Mouse (Mus musculus) embryonic facial prominence, embryonic 13.5 days (tissue): Measurements from ENCODE around the gene Cdk14. TPM values are rescaled to one million over a fixed set of nuclear protein-coding genes. Genes with fewer than 3 reads are reported as not detected.

Experiments used
- ATAC-seq: fragments of 200-750 bp; cut with Nextera tagmentation; 2 replicates; pipeline ENCODE4 v1.8.0; 2017; ENCODE audit warnings: low read depth; ENCODE audit not compliant: insufficient number of reproducible peaks, insufficient read depth, low FRiP score, low TSS enrichment
- H3K27ac ChIP-seq: fragments of 300-500 bp; sonication (generic); 2 replicates; pipeline ENCODE4 v1.5.1; 2015; ENCODE audit warnings: moderate library complexity, mild to moderate bottlenecking, inconsistent platforms
- H3K27me3 ChIP-seq: fragments of 300-500 bp; sonication (generic); 2 replicates; pipeline ENCODE4 v1.6.1; 2015; ENCODE audit warnings: mild to moderate bottlenecking, inconsistent platforms
- H3K36me3 ChIP-seq: fragments of 300-500 bp; sonication (generic); 2 replicates; pipeline ENCODE4 v1.6.1; 2015; ENCODE audit warnings: mild to moderate bottlenecking, inconsistent platforms
- H3K4me1 ChIP-seq: fragments of 300-500 bp; sonication (generic); 2 replicates; pipeline ENCODE4 v1.6.1; 2015; ENCODE audit warnings: inconsistent platforms
- H3K4me2 ChIP-seq: fragments of 300-500 bp; sonication (generic); 2 replicates; pipeline ENCODE4 v1.6.1; 2015; ENCODE audit warnings: moderate library complexity, mild to moderate bottlenecking, inconsistent platforms
- H3K4me3 ChIP-seq: fragments of 300-500 bp; sonication (generic); 2 replicates; pipeline ENCODE4 v1.5.1; 2015; ENCODE audit warnings: mild to moderate bottlenecking, inconsistent platforms
- H3K9ac ChIP-seq: fragments of 300-500 bp; sonication (generic); 2 replicates; pipeline ENCODE4 v1.6.1; 2015; ENCODE audit warnings: mild to moderate bottlenecking, inconsistent platforms
- H3K9me3 ChIP-seq: fragments of 300-500 bp; sonication (generic); 2 replicates; pipeline ENCODE4 v1.6.1; 2016; ENCODE audit warnings: inconsistent platforms
- WGBS: fragments of 180-500 bp; shearing (Covaris S2); methylation state at CpG from one replicate; pipeline ENCODE4 v1.1.7; 2015; ENCODE audit warnings: mixed read lengths; 5-methylcytosine and 5-hydroxymethylcytosine counted together
- polyA plus RNA-seq: library from polyadenylated mRNA; unstranded; fragments of >200 nt; fragmentation: Nextera tagmentation; extraction: Ambion mirVana; gene quantifications from 2 replicates; pipeline ENCODE4 v1.2.1, GENCODE M21; 2015

Cdk14 gene
- polyA plus RNA-seq, 1 experiment from 2014 or later: 24.5 TPM

- H3K9ac ChIP-seq: no peak overlapping the region
- H3K4me1 ChIP-seq: peaks cover 8% of the 10 kb centered on the region; the same call in 1 of the 2 replicates
- no peak overlapping the region for H3K4me3 ChIP-seq
- H3K27me3 ChIP-seq: no peaks in the 10 kb centered on the region
- no peak for ATAC-seq
- H3K9me3 ChIP-seq: no peaks in the 10 kb centered on the region
- 24% methylated on average over 1 of the region's 1 CpGs for WGBS
- H3K27ac ChIP-seq: no peak overlapping the region
- no peaks in the 10 kb centered on the region for H3K36me3 ChIP-seq
- no peak overlapping the region for H3K4me2 ChIP-seq
Measured at GRCm38 (mm10) chr5:5175090-5175489, 245.0 kb downstream of the Cdk14 start.

DNA sequence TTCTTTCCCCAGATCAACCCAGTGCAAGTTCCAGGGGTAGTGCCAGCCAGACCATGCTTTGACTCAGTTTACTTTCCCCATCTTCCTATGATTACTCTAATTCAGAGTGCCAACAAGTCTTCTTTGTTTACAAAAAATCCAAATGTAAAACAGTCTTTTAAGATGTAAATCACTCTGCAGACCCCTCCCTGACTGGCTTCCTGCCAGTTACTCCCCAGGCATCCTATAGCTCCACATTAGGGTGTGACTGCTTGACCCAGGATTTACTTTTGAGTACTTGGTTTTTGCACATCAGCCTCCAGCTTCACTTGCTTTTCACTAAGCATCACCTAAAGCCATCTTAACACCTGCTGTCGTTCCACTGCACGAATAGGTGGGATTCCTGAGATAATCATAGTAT is 254.0 kb downstream of the Cdk14 start:
- Histone ChIP-seq H3K4me2 (no peak overlapping the region), H3K9me3 (no peaks in the 10 kb centered on the region), H3K9ac (no peak overlapping the region), H3K36me3 (no peaks in the 10 kb centered on the region), H3K4me1 (no peaks in the 10 kb centered on the region), H3K27ac (no peak overlapping the region), H3K27me3 (no peaks in the 10 kb centered on the region), H3K4me3 (no peak overlapping the region)
- WGBS: 28% methylated on average over 2 of the region's 2 CpGs
- no peak for ATAC-seq

DNA sequence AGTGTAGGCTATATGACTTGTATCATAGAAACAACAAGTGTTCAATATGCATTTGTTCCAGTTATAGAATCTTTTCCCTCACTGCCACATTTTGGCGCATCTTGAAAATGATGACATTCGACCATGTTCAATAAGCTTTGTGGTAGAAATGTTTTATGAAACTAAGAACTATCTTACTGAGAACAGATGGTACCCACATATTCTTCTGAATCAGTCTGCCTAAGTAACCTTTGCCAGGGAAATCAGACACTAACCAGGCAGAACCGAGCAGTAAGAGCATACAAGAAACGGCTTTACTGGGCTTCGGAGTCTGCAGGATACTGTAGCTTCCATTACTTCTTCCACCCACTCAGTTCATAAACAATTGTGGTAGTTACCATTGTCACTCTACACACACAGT is 255.8 kb downstream of the Cdk14 start:
- no peaks in the 10 kb centered on the region for H3K36me3 ChIP-seq
- 79% methylated on average over 5 of the region's 5 CpGs for WGBS
- ATAC-seq: no peak
- H3K4me2 ChIP-seq: no peak overlapping the region
- no peaks in the 10 kb centered on the region for H3K4me1 ChIP-seq
- no peak overlapping the region for H3K9ac ChIP-seq
- H3K27me3 ChIP-seq: no peaks in the 10 kb centered on the region
- no peaks in the 10 kb centered on the region for H3K9me3 ChIP-seq
- H3K27ac ChIP-seq: no peak overlapping the region
- H3K4me3 ChIP-seq: no peak overlapping the region

DNA sequence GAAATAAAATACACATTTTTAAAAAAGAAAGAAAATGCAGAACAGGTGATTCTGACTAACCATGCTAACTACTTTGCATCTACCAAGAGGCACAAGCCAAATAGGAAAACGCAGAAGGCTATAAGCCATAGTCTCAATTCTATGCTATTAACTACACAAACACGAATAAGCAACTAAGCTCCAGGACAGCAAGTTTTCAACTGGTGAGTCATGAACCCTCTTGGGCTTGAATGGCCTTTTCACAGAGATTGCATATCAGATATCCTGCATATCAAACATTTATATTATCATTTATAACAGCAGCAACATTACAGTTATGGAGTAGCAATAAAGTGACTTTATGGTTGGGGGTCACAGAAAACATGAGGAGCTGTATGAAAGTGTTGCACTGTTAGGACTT is 256.3 kb downstream of the Cdk14 start:
- no peak for ATAC-seq
- no peak overlapping the region for H3K27ac ChIP-seq

DNA sequence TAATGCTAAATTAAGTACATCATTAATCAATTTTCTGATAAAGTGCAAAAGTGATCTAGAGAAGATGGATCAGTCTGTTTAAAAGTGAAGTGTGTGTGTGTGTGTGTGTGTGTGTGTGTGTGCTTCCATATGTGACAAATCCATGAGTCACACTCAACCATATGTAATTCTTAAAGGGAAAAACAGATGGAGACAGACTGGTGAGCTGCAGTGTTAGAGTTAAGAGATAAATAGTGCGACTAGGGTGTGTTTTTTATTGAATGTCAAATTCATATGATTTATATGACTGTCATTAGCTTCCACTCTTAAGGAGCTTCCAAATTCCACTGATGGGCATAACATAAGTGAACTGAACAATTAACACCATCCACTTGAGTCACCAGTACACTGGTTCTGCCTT is 260.6 kb downstream of the Cdk14 start:
- no peaks in the 10 kb centered on the region for H3K4me1 ChIP-seq
- H3K4me2 ChIP-seq: no peak overlapping the region
- H3K27me3 ChIP-seq: no peaks in the 10 kb centered on the region
- no peaks in the 10 kb centered on the region for H3K36me3 ChIP-seq
- ATAC-seq: no peak
- no peaks in the 10 kb centered on the region for H3K9me3 ChIP-seq
- H3K4me3 ChIP-seq: no peak overlapping the region
- H3K27ac ChIP-seq: no peak overlapping the region
- 66% methylated on average over 1 of the region's 1 CpGs for WGBS
- no peak overlapping the region for H3K9ac ChIP-seq

More for the DNA sequence above, 256.3 kb downstream of the Cdk14 start:
- Histone ChIP-seq H3K4me3 (no peak overlapping the region), H3K36me3 (no peaks in the 10 kb centered on the region), H3K4me2 (no peak overlapping the region), H3K9me3 (no peaks in the 10 kb centered on the region), H3K27me3 (no peaks in the 10 kb centered on the region), H3K9ac (no peak overlapping the region), H3K4me1 (no peaks in the 10 kb centered on the region)
- 81% methylated on average over 2 of the region's 2 CpGs for WGBS

- H3K4me2 ChIP-seq: no peak overlapping the region
- no peak overlapping the region for H3K4me3 ChIP-seq
- H3K36me3 ChIP-seq: no peaks in the 10 kb centered on the region
- no peaks in the 10 kb centered on the region for H3K27me3 ChIP-seq
- no peak overlapping the region for H3K9ac ChIP-seq
- ATAC-seq: no peak
- WGBS: 82% methylated on average over 5 of the region's 5 CpGs
- no peaks in the 10 kb centered on the region for H3K4me1 ChIP-seq
- H3K27ac ChIP-seq: no peak overlapping the region
- H3K9me3 ChIP-seq: no peaks in the 10 kb centered on the region
Measured at GRCm38 (mm10) chr5:5139855-5140254, 280.3 kb downstream of the Cdk14 start.

DNA sequence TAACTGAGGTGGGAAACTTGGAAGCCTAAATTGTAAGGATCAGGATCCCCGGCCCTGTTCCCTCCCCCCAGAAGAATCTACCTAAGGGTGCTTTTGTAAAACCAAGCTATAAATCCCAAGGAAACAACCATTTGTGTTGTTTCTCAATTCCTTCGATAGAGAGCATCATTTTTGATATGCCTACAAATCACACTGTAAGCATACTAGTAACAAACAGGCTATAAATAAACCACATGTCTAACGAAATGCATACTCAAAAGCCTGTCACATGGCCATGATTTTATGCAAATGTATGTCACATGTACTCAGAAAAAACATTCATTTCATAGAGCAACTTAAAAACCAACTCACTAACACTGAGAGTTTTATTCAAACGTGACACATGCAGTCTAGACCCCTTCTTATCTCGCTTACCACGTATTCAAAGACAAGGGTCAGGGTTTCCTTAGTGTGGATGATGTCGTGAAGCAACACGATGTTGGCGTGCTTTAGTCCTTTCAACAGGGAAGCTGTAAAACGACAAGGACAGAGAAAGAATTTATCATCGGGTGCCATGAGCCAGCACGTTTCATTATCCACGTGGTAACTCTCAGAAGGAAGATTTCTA is 285.1 kb downstream of the Cdk14 start:
- Histone ChIP-seq H3K4me3 (no peak overlapping the region), H3K4me2 (no peak overlapping the region), H3K27ac (no peak overlapping the region), H3K9me3 (no peaks in the 10 kb centered on the region), H3K9ac (no peak overlapping the region), H3K27me3 (no peaks in the 10 kb centered on the region), H3K36me3 (no peaks in the 10 kb centered on the region), H3K4me1 (no peaks in the 10 kb centered on the region)
- no peak for ATAC-seq
- 86% methylated on average over 13 of the region's 13 CpGs for WGBS

DNA sequence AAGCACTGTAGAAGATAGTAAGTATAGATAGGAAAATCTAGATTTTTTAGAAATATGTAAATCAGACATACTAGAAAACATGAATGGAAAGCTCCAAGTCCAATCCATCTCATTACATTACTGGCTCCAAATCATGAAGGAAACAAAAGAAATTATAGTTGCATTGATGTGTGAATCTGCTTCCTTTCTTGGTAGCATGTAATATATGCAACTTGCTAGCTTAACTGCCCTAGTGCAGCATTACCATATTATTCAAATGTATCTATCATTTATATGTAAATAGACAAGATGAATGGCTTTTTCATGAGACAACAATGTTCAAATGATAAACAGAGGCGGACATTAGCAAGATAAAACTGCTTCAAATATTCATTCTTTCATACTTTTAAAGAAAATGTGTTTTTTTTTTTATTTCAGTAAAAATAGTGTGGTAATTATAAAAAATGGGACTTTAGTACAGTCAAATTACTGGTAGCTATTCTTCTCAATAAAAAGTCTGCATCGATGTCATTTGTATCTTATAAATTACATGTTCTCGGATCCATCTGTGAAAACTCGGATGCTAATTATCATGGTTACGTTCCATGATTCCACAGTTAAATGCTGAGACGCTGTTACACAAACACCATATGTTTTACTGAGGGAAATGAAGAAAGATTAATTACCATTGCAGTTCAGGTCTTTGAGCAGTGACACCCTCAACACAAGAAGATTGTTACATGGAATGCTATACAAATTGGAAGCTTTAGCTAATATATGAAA is 285.8 kb downstream of the Cdk14 start:
- H3K4me2 ChIP-seq: no peak overlapping the region
- H3K9me3 ChIP-seq: no peaks in the 10 kb centered on the region
- no peak for ATAC-seq
- H3K9ac ChIP-seq: no peak overlapping the region
- 81% methylated on average over 6 of the region's 6 CpGs for WGBS
- H3K4me3 ChIP-seq: no peak overlapping the region
- no peaks in the 10 kb centered on the region for H3K4me1 ChIP-seq
- no peak overlapping the region for H3K27ac ChIP-seq
- H3K27me3 ChIP-seq: no peaks in the 10 kb centered on the region
- H3K36me3 ChIP-seq: no peaks in the 10 kb centered on the region

DNA sequence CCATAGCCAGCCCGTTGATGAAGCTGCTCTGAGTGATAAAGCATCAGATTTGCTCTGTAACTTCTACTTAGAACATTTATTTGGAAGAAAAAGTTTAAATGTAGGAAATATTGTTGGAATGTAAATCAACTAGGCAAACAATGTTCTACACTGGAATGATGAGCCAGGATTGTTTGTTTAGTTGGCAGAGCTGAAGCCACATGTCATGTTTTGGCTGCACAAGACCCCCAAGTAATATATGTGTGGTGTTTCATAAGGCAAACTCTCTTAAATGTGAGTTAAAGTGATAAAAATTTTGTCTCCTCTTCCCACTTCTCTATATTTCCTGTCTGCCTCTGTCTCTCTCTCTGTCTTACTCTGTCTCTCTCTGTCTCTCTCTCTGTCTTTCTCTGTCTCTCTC is 291.3 kb downstream of the Cdk14 start:
- no peaks in the 10 kb centered on the region for H3K36me3 ChIP-seq
- no peak overlapping the region for H3K4me2 ChIP-seq
- 84% methylated on average over 1 of the region's 1 CpGs for WGBS
- no peak overlapping the region for H3K9ac ChIP-seq
- no peaks in the 10 kb centered on the region for H3K4me1 ChIP-seq
- H3K27ac ChIP-seq: no peak overlapping the region
- no peaks in the 10 kb centered on the region for H3K9me3 ChIP-seq
- H3K27me3 ChIP-seq: no peaks in the 10 kb centered on the region
- no peak for ATAC-seq
- no peak overlapping the region for H3K4me3 ChIP-seq

DNA sequence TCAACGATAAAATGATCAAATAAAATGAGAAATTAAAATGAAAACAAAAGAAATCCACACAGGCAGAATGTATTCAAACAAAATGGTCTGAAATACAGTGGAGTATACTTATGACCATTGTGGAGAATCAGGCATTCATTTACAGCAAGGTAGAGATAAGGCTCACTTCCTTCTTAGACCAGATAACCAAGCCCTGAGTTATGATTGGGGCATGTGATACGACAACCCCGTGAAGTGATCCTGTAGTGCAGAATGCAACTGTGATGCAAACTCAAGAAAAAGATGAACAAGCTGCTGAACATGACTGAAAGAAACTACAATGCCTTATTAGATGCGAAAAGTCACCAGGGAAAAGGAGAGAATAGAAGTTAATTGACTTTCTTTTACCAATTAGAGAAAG is 295.5 kb downstream of the Cdk14 start:
- no peaks in the 10 kb centered on the region for H3K27me3 ChIP-seq
- H3K4me1 ChIP-seq: no peaks in the 10 kb centered on the region
- no peak overlapping the region for H3K27ac ChIP-seq
- no peak overlapping the region for H3K4me3 ChIP-seq
- no peak overlapping the region for H3K9ac ChIP-seq
- H3K36me3 ChIP-seq: no peaks in the 10 kb centered on the region
- H3K4me2 ChIP-seq: no peak overlapping the region
- no peaks in the 10 kb centered on the region for H3K9me3 ChIP-seq
- 87% methylated on average over 4 of the region's 4 CpGs for WGBS
- no peak for ATAC-seq

GRCm38 (mm10) chr5:5116775-5117522 is 303.2 kb downstream of the Cdk14 start:
- H3K4me3 ChIP-seq: no peak overlapping the region
- no peaks in the 10 kb centered on the region for H3K9me3 ChIP-seq
- WGBS: 88% methylated on average over 5 of the region's 5 CpGs
- H3K27ac ChIP-seq: no peak overlapping the region
- ATAC-seq: no peak
- H3K4me2 ChIP-seq: no peak overlapping the region
- H3K36me3 ChIP-seq: no peaks in the 10 kb centered on the region
- H3K9ac ChIP-seq: no peak overlapping the region
- peaks cover 15% of the 10 kb centered on the region for H3K4me1 ChIP-seq
- no peaks in the 10 kb centered on the region for H3K27me3 ChIP-seq

GRCm38 (mm10) chr5:5115546-5115945 is 304.6 kb downstream of the Cdk14 start:
- Histone ChIP-seq H3K4me1 (peaks cover 26% of the 10 kb centered on the region), H3K4me2 (no peak overlapping the region), H3K9ac (no peak overlapping the region), H3K27ac (0 out of 2 replicates have a peak overlapping the region, but pooled peaks have one; percentile 28), H3K36me3 (no peaks in the 10 kb centered on the region), H3K27me3 (no peaks in the 10 kb centered on the region), H3K9me3 (no peaks in the 10 kb centered on the region), H3K4me3 (no peak overlapping the region)
- ATAC-seq: no peak
- WGBS: 68% methylated on average over 1 of the region's 1 CpGs
